Mouse (Mus musculus): ENCODE data around the gene Dnajc2. TPM values are rescaled to one million over a fixed set of nuclear protein-coding genes. Genes with fewer than 3 reads are reported as not detected.
A peak's percentile ranks its signal among the peaks of the same experiment; 100 is the strongest.

Dnajc2 gene
- total RNA-seq, 2 experiments from 2014 or later = 29.6 to 31.8 TPM

- DNase-seq (ENCODE audit: low spot score in 2 of 2) = no peak
- intact Hi-C loops (cut with DNase I) = no loop called here
Observed at GRCm38 (mm10) chr5:21768506-21768905, 16.5 kb downstream of the Dnajc2 start.

- no peak for DNase-seq (ENCODE audit: low spot score in 2 of 2)
Observed at GRCm38 (mm10) chr5:21745966-21746365, 39.1 kb downstream of the Dnajc2 start.

GRCm38 (mm10) chr5:21744651-21745050, 40.4 kb downstream of the Dnajc2 start:
- no peak for DNase-seq (ENCODE audit: low spot score in 2 of 2)
- intact Hi-C loops (cut with DNase I) = no loop called here

More at GRCm38 (mm10) chr5:21745966-21746365, 39.1 kb downstream of the Dnajc2 start:
- intact Hi-C loops (cut with DNase I) = no loop called here

- intact Hi-C loops (cut with DNase I) = no loop called here
- no peak for DNase-seq (ENCODE audit: low spot score in 2 of 2)
Observed at GRCm38 (mm10) chr5:21743606-21744005, 41.4 kb downstream of the Dnajc2 start.

- intact Hi-C loops (cut with DNase I) = loop anchor here (5.0 kb wide), 1 partner anchor 38 kb away; the partner anchor contains the start of gene Napepld
- DNase-seq (ENCODE audit: low spot score in 2 of 2) = no peak
Observed at GRCm38 (mm10) chr5:21739881-21740280, 45.2 kb downstream of the Dnajc2 start.

GRCm38 (mm10) chr5:21739120-21739519, 45.9 kb downstream of the Dnajc2 start:
- no peak for DNase-seq (ENCODE audit: low spot score in 2 of 2)
- intact Hi-C loops (cut with DNase I) = loop anchor here (5.0 kb wide), 1 partner anchor 37 kb away; the partner anchor contains the start of gene Napepld

GRCm38 (mm10) chr5:21737620-21738019, 47.4 kb downstream of the Dnajc2 start:
- intact Hi-C loops (cut with DNase I) = loop anchor here (1.0 to 5.0 kb wide), 3 partner anchors 35 to 79 kb away; partner anchors contain the start of genes Dnajc2, Napepld and Psmc2
- no peak for DNase-seq (ENCODE audit: low spot score in 2 of 2)

GRCm38 (mm10) chr5:21736956-21737585, 48.0 kb downstream of the Dnajc2 start, which contains the start of gene Pmpcb:
Gene Pmpcb (plus strand): TSS chr5:21737141.
- intact Hi-C loops (cut with DNase I) = loop anchor here (1.0 to 5.0 kb wide), 3 partner anchors 35 to 79 kb away; partner anchors contain the start of genes Dnajc2, Napepld and Psmc2
- peak; percentile 87 to 89 for DNase-seq (ENCODE audit: low spot score in 2 of 2)

GRCm38 (mm10) chr5:21736046-21736445, 49.0 kb downstream of the Dnajc2 start:
- intact Hi-C loops (cut with DNase I) = loop anchor here (2.0 to 5.0 kb wide), 2 partner anchors 34 to 49 kb away; partner anchors contain the start of genes Dnajc2, Napepld and Psmc2
- DNase-seq (ENCODE audit: low spot score in 2 of 2) = no peak

GRCm38 (mm10) chr5:21735584-21735983, 49.5 kb downstream of the Dnajc2 start:
- DNase-seq (ENCODE audit: low spot score in 2 of 2) = peak; percentile 31 to 47
- intact Hi-C loops (cut with DNase I) = loop anchor here (5.0 kb wide), 1 partner anchor 33 kb away; the partner anchor contains the start of gene Napepld

GRCm38 (mm10) chr5:21735100-21735499, 50.0 kb downstream of the Dnajc2 start:
- intact Hi-C loops (cut with DNase I) = loop anchor here (5.0 kb wide), 1 partner anchor 33 kb away; the partner anchor contains the start of gene Napepld

GRCm38 (mm10) chr5:21732930-21733329, 52.1 kb downstream of the Dnajc2 start:
- intact Hi-C loops (cut with DNase I) = no loop called here
- peak; percentile 84 to 88 for DNase-seq (ENCODE audit: low spot score in 2 of 2)

More at GRCm38 (mm10) chr5:21735100-21735499, 50.0 kb downstream of the Dnajc2 start:
- DNase-seq (ENCODE audit: low spot score in 2 of 2) = no peak

- intact Hi-C loops (cut with DNase I) = no loop called here
- DNase-seq (ENCODE audit: low spot score in 2 of 2) = no peak
Observed at GRCm38 (mm10) chr5:21732177-21732911, 52.7 kb downstream of the Dnajc2 start.

GRCm38 (mm10) chr5:21729107-21729506, 55.9 kb downstream of the Dnajc2 start:
- intact Hi-C loops (cut with DNase I) = loop anchor here (10.0 kb wide), 1 partner anchor 464 kb away; no protein-coding TSS in a partner anchor
- DNase-seq (ENCODE audit: low spot score in 2 of 2) = no peak

- intact Hi-C loops (cut with DNase I) = loop anchor here (10.0 kb wide), 1 partner anchor 460 kb away; no protein-coding TSS in a partner anchor
- DNase-seq (ENCODE audit: low spot score in 2 of 2) = no peak
Observed at GRCm38 (mm10) chr5:21724872-21725271, 60.2 kb downstream of the Dnajc2 start.

GRCm38 (mm10) chr5:21724427-21724826, 60.6 kb downstream of the Dnajc2 start:
- intact Hi-C loops (cut with DNase I) = loop anchor here (10.0 kb wide), 1 partner anchor 460 kb away; no protein-coding TSS in a partner anchor
- DNase-seq (ENCODE audit: low spot score in 2 of 2) = no peak

GRCm38 (mm10) chr5:21719209-21719608, 65.8 kb downstream of the Dnajc2 start:
- intact Hi-C loops (cut with DNase I) = no loop called here
- no peak for DNase-seq (ENCODE audit: low spot score in 2 of 2)

GRCm38 (mm10) chr5:21718546-21718945, 66.5 kb downstream of the Dnajc2 start:
- DNase-seq (ENCODE audit: low spot score in 2 of 2) = no peak
- intact Hi-C loops (cut with DNase I) = no loop called here

GRCm38 (mm10) chr5:21717165-21717715, 67.8 kb downstream of the Dnajc2 start:
- intact Hi-C loops (cut with DNase I) = no loop called here
- no peak for DNase-seq (ENCODE audit: low spot score in 2 of 2)

- intact Hi-C loops (cut with DNase I) = no loop called here
- no peak for DNase-seq (ENCODE audit: low spot score in 2 of 2)
Observed at GRCm38 (mm10) chr5:21714447-21714846, 70.6 kb downstream of the Dnajc2 start.
